Mouse (Mus musculus): ENCODE results near the gene Fggy. TPM values are rescaled to one million over a fixed set of nuclear protein-coding genes. Genes with fewer than 3 reads are reported as not detected.
A peak's percentile ranks its signal among the peaks of the same experiment; 100 is the strongest.

The Fggy gene
- polyA plus RNA-seq (2016; fragmentation: Nextera tagmentation; extraction: Ambion mirVana) = 6.7 and 7.3 TPM in 2 replicates

DNA sequence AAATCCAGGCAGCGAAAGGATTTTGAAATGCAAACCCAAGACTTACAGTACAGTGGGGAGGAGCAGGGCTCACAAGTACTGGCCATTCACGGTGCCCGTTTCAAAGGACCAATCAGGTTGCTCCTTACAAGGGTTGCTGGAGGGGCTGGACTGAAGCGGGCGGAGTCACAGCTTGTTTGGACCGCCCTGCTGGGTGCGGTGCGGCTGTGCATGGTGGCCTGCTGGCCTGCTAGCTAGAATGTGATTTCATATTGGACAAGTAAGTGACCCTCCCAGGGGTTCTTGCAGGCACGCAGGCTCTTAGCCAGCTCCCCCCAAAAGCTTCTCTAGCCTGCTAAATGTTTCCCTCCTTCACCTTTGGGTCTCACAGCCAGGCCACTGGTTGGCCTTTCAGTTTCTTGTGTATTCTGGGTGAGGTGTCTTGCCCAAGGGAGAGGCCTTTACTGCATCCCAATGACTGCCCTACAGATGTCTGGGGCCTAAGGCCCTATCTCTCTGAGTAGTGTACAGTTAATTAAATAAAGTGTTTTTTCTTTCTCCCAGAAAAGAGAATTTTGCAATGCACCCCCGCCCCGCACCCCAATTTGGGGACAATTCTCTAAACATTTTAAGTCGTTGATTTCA is at the start of gene Fggy:
Fggy (plus strand) TSS at position 175 of the 624 bp plus-strand sequence.
- H3K36me3 ChIP-seq (replicated peaks) = no peaks in the 10 kb centered on the region
- peak within 1 kb of the TSS; percentile 89 for H3K27ac ChIP-seq (replicated peaks)
- 27% methylated on average over 12 of the region's 12 CpGs for WGBS
- H3K4me1 ChIP-seq = peaks cover 18% of the 10 kb centered on the region
- peak within 1 kb of the TSS; percentile 61 for H3K4me3 ChIP-seq
- H3K27me3 ChIP-seq (replicated peaks; ENCODE audit: low read depth, poor library complexity, severe bottlenecking) = no peaks in the 10 kb centered on the region
- peak; percentile 95 for DNase-seq (ENCODE audit: low spot score)
- H3K9me3 ChIP-seq = no peaks in the 10 kb centered on the region

DNA sequence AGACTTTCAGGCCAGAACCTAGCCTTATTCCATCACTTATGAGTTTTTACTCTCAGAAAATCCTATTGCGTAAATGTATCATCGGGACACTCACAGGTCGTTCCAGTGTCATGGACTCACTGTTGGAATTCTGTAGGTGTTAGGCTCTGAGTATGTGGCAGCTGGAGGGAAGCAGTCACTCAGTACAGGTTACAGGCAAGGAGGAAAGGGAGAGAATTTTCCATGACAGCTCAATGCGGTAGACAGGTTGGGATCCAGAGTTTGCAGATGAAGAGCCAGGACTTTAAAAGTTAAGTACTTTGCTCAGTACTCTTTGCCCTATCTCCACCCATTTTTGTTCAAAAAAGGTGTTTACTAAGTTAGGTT is 49.4 kb upstream of the Fggy start:
- DNase-seq (ENCODE audit: low spot score) = no peak
- Histone ChIP-seq H3K36me3 (replicated peaks) (no peaks in the 10 kb centered on the region), H3K9me3 (no peaks in the 10 kb centered on the region), H3K27ac (replicated peaks) (no peak overlapping the region), H3K27me3 (replicated peaks; ENCODE audit: low read depth, poor library complexity, severe bottlenecking) (no peaks in the 10 kb centered on the region), H3K4me1 (no peaks in the 10 kb centered on the region), H3K4me3 (no peak overlapping the region)
- WGBS = 96% methylated on average over 4 of the region's 4 CpGs

- Histone ChIP-seq H3K36me3 (replicated peaks) (no peaks in the 10 kb centered on the region), H3K4me3 (no peak overlapping the region), H3K4me1 (no peaks in the 10 kb centered on the region), H3K9me3 (no peaks in the 10 kb centered on the region), H3K27me3 (replicated peaks; ENCODE audit: low read depth, poor library complexity, severe bottlenecking) (no peaks in the 10 kb centered on the region), H3K27ac (replicated peaks) (no peak overlapping the region)
- WGBS = 88% methylated on average over 1 of the region's 1 CpGs
- DNase-seq (ENCODE audit: low spot score) = no peak
Measured at GRCm38 (mm10) chr4:95518382-95518781, 38.9 kb upstream of the Fggy start.

DNA sequence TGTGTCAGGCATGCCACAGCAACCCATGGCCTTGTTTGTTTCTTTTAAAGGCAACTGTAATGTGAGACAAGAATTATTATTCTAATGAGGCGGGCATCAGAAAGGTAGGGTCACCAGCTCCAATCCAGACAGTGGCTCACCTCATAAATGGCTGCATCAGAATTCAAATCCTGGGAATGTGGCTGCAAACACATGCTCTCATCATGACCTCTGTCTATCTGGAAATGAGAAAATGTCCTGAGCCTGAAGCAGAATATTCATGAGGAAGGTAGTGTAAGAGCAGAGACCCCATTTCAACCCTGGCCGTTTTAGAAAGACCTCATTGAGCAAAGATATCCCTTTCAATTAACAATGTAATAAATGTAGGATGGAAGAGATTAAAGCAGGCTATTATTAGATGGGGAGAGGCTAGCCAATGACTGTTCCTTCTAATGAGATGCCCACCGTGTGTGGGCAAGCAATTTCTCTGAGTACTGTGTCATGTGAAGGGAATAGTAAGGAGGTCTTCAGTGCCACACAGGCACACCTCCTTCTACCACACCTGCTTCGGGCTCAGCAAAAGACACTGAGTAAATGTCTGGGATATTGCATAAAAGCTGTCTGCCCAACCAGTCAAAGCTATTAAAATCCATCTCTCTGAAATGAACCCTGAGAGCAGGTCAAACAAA is 37.2 kb upstream of the Fggy start:
- no peak overlapping the region for H3K4me3 ChIP-seq
- WGBS = 70% methylated on average over 4 of the region's 4 CpGs
- DNase-seq (ENCODE audit: low spot score) = no peak

DNA sequence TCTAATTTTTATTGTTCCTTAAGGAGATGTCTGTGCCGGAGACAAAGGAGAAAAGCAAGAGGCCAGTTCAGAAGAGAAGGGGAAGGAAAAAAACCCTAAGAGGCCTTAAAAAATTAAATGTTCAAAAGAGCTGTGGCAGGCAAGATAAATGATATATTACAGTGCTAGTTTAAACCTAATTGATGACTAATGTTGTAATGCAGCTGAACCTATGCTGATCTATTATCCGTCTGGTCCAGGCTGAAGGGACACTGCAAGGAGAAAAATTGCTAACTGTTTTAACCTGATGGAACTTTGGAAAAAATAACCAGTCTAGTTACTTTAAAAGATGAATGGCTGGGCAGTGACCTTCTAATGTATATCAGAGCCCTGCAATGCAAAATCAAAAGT is 36.7 kb upstream of the Fggy start:
- WGBS = 74% methylated on average over 2 of the region's 2 CpGs
- no peaks in the 10 kb centered on the region for H3K4me1 ChIP-seq
- H3K36me3 ChIP-seq (replicated peaks) = no peaks in the 10 kb centered on the region
- no peak overlapping the region for H3K27ac ChIP-seq (replicated peaks)
- DNase-seq (ENCODE audit: low spot score) = no peak
- no peak overlapping the region for H3K4me3 ChIP-seq
- no peaks in the 10 kb centered on the region for H3K9me3 ChIP-seq
- no peaks in the 10 kb centered on the region for H3K27me3 ChIP-seq (replicated peaks; ENCODE audit: low read depth, poor library complexity, severe bottlenecking)

More for the DNA sequence above, 37.2 kb upstream of the Fggy start:
- no peaks in the 10 kb centered on the region for H3K36me3 ChIP-seq (replicated peaks)
- H3K4me1 ChIP-seq = no peaks in the 10 kb centered on the region
- H3K27me3 ChIP-seq (replicated peaks; ENCODE audit: low read depth, poor library complexity, severe bottlenecking) = no peaks in the 10 kb centered on the region
- no peak overlapping the region for H3K27ac ChIP-seq (replicated peaks)
- no peaks in the 10 kb centered on the region for H3K9me3 ChIP-seq

GRCm38 (mm10) chr4:95526588-95526987 is 30.7 kb upstream of the Fggy start:
- no peaks in the 10 kb centered on the region for H3K36me3 ChIP-seq (replicated peaks)
- no peaks in the 10 kb centered on the region for H3K4me1 ChIP-seq
- no peak for DNase-seq (ENCODE audit: low spot score)
- H3K4me3 ChIP-seq = no peak overlapping the region
- no peaks in the 10 kb centered on the region for H3K9me3 ChIP-seq
- H3K27me3 ChIP-seq (replicated peaks; ENCODE audit: low read depth, poor library complexity, severe bottlenecking) = no peaks in the 10 kb centered on the region
- H3K27ac ChIP-seq (replicated peaks) = no peak overlapping the region
- WGBS = 91% methylated on average over 4 of the region's 4 CpGs

DNA sequence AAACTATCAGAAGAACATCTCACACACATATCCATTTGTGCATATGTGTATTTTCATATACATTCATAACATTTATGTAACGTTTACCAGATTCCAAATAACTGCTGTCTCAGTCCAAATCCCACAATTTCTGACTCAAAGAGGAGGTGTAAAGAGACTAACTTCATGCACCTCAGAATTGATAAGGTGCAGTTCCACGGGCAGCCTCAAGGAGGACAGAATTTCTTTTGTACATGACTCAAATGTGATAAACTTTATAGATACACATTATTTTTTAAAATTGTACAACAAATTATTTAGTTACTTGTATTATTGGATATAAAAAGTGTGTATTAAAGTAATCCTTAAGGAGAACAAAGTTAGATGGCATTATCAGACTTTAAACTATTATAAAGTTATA is 26.6 kb upstream of the Fggy start:
- Histone ChIP-seq H3K4me1 (no peaks in the 10 kb centered on the region), H3K4me3 (no peak overlapping the region), H3K27ac (replicated peaks) (no peak overlapping the region), H3K27me3 (replicated peaks; ENCODE audit: low read depth, poor library complexity, severe bottlenecking) (no peaks in the 10 kb centered on the region), H3K36me3 (replicated peaks) (no peaks in the 10 kb centered on the region), H3K9me3 (no peaks in the 10 kb centered on the region)
- no peak for DNase-seq (ENCODE audit: low spot score)
- WGBS = 61% methylated on average over 2 of the region's 2 CpGs

DNA sequence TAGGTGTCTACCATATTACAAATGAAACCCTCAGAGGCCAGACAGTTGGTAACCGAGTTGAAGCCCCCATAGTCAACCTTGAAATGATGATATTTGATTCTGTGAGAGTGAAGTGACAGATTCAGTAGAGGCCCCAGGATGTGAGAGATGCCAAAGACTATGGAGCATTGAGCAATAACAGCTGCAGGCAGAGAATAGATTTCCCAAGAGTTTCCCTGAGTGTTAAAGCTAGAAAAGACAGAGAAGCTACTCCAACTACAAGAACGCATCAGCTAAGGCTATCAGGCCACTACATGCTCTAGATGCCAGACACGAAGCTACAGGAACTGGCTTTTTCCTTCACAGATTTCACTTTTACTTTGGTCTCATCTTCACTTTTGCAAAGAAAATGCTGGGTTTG is 23.4 kb upstream of the Fggy start:
- 85% methylated on average over 3 of the region's 3 CpGs for WGBS
- Histone ChIP-seq H3K4me1 (no peaks in the 10 kb centered on the region), H3K9me3 (no peaks in the 10 kb centered on the region), H3K4me3 (no peak overlapping the region), H3K36me3 (replicated peaks) (no peaks in the 10 kb centered on the region), H3K27ac (replicated peaks) (no peak overlapping the region), H3K27me3 (replicated peaks; ENCODE audit: low read depth, poor library complexity, severe bottlenecking) (no peaks in the 10 kb centered on the region; the same call in 1 of the 2 replicates)
- DNase-seq (ENCODE audit: low spot score) = no peak

- Histone ChIP-seq H3K27ac (replicated peaks) (no peak overlapping the region), H3K36me3 (replicated peaks) (no peaks in the 10 kb centered on the region), H3K27me3 (replicated peaks; ENCODE audit: low read depth, poor library complexity, severe bottlenecking) (no peaks in the 10 kb centered on the region), H3K4me1 (no peaks in the 10 kb centered on the region), H3K4me3 (no peak overlapping the region), H3K9me3 (no peaks in the 10 kb centered on the region)
- 65% methylated on average over 3 of the region's 3 CpGs for WGBS
- DNase-seq (ENCODE audit: low spot score) = no peak
Measured at GRCm38 (mm10) chr4:95541382-95542038, 15.8 kb upstream of the Fggy start.

DNA sequence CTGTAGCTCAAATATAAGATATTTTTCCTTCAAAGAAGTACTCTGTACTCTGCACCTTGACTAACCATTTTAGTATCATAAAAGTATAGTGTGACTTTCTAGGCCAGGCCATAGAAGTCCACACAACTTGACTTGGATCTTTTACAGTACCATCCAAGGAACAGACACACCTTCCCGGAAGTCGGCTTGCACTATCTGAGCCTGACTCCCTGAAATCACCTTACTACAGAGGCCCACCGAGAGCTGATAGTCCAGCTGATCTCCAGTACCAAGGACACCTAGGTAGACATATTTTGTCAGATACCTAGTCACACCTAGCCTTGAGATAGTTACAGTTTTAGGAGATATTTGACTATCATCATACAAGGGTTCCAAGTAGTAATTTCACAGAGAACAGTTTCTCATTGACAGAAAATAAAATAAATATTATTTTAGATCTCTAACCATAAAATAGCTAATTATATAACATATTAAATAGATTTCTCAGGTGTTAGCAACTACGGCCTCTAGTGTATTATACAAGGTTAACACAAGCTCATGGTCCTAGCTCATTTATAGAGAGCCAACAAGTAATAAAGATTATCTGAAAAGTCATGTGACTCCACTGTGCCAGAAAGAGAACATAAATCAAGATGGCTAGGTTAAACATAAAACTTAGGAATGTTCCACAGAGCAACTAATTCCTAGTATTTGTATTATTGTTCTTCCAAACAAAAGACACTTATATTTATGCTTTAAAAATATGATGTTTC is 15.1 kb upstream of the Fggy start:
- Histone ChIP-seq H3K4me3 (no peak overlapping the region), H3K4me1 (no peaks in the 10 kb centered on the region), H3K9me3 (no peaks in the 10 kb centered on the region), H3K36me3 (replicated peaks) (no peaks in the 10 kb centered on the region), H3K27ac (replicated peaks) (no peak overlapping the region), H3K27me3 (replicated peaks; ENCODE audit: low read depth, poor library complexity, severe bottlenecking) (no peaks in the 10 kb centered on the region)
- no peak for DNase-seq (ENCODE audit: low spot score)
- WGBS = 93% methylated on average over 4 of the region's 4 CpGs

- H3K27ac ChIP-seq (replicated peaks) = no peak overlapping the region
Measured at GRCm38 (mm10) chr4:95543529-95543928, 13.8 kb upstream of the Fggy start.

DNA sequence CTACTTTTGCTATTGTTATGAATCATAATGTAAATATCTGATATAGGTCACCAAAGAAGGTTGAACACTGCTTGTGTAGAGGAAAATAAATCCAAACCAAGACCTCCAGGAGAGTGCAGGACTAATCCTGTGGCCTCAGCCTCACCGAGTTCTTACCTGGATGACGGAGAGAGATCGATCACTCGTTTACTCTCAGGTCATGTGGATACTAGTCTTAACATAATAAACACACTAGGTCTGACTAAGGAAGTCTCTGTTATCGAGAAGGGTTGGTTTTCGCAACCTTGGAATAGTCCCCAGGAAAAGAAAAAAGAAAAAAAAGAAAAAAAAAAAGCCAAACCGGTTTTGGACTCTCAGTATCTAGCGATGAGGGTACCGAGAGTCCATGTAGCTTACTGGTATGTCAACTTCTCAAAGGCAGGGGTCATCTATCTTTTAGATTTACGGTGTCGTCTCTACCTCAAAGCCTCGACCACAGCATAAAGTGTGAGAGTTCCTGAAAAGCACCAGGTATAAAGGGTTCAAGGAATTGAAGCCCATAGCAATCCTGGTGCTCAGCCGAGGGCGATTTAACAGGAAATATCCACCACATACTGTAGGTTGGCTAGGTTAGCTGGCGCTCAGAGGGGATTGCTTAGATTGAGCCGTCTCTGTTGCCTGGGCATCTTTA is 509 bp upstream of the Fggy start:
- peak overlapping the region; percentile 61 for H3K4me3 ChIP-seq
- H3K36me3 ChIP-seq (replicated peaks) = no peaks in the 10 kb centered on the region
- H3K9me3 ChIP-seq = no peaks in the 10 kb centered on the region
- peak overlapping the region; percentile 89 for H3K27ac ChIP-seq (replicated peaks)
- H3K27me3 ChIP-seq (replicated peaks; ENCODE audit: low read depth, poor library complexity, severe bottlenecking) = no peaks in the 10 kb centered on the region
- no peak for DNase-seq (ENCODE audit: low spot score)
- WGBS = 46% methylated on average over 16 of the region's 16 CpGs
- H3K4me1 ChIP-seq = peaks cover 18% of the 10 kb centered on the region

More at GRCm38 (mm10) chr4:95543529-95543928, 13.8 kb upstream of the Fggy start:
- Histone ChIP-seq H3K27me3 (replicated peaks; ENCODE audit: low read depth, poor library complexity, severe bottlenecking) (no peaks in the 10 kb centered on the region), H3K9me3 (no peaks in the 10 kb centered on the region), H3K4me3 (no peak overlapping the region), H3K4me1 (no peaks in the 10 kb centered on the region), H3K36me3 (replicated peaks) (no peaks in the 10 kb centered on the region)
- no peak for DNase-seq (ENCODE audit: low spot score)
- 91% methylated on average over 4 of the region's 4 CpGs for WGBS
